Mouse (Mus musculus) forebrain, embryonic 11.5 days (tissue): ENCODE results near the gene N4bp2l2. TPM values are rescaled to one million over a fixed set of nuclear protein-coding genes. Genes with fewer than 3 reads are reported as not detected.
"Not testable (repeated sequence)": the region's sequence is repeated elsewhere in the genome, so short reads cannot be mapped to it uniquely, and the experiment has no call there.

Experiments
- ATAC-seq: fragments of 200-750 bp; cut with Nextera tagmentation; replicated peaks from 2 replicates; pipeline ENCODE4 v1.8.0; 2017; ENCODE audit warnings: moderate TSS enrichment; ENCODE audit not compliant: low FRiP score
- DNase-seq: peaks from one replicate; pipeline ENCODE4 v3.0.0-alpha.2; 2017; ENCODE audit warnings: low spot score
- H3K27ac ChIP-seq: fragments of 300-500 bp; sonication (generic); 2 replicates; pipeline ENCODE4 v1.5.1; 2014; ENCODE audit warnings: low read depth, low read length
- H3K27me3 ChIP-seq: fragments of 300-500 bp; sonication (generic); 2 replicates; pipeline ENCODE4 v1.6.1; 2014; ENCODE audit warnings: mild to moderate bottlenecking, low read length, mixed read lengths; ENCODE audit not compliant: control insufficient read depth, insufficient read depth
- H3K36me3 ChIP-seq: fragments of 300-500 bp; sonication (generic); 2 replicates; pipeline ENCODE4 v1.6.1; 2014; ENCODE audit warnings: mild to moderate bottlenecking, low read length, moderate library complexity, mixed read lengths; ENCODE audit not compliant: control insufficient read depth, insufficient read depth
- H3K4me1 ChIP-seq: fragments of 300-500 bp; sonication (generic); replicated peaks from 2 replicates; pipeline ENCODE4 v1.6.1; 2014; ENCODE audit warnings: low read length, mixed read lengths; ENCODE audit not compliant: control insufficient read depth, insufficient read depth
- H3K4me2 ChIP-seq: fragments of 300-500 bp; sonication (generic); 2 replicates; pipeline ENCODE4 v1.6.1; 2014; ENCODE audit warnings: low read depth, mild to moderate bottlenecking, low read length, moderate library complexity, mixed read lengths; ENCODE audit not compliant: severe bottlenecking
- H3K4me3 ChIP-seq: fragments of 300-500 bp; sonication (generic); 2 replicates; pipeline ENCODE4 v1.5.1; 2014; ENCODE audit warnings: low read depth, low read length
- H3K9ac ChIP-seq: fragments of 300-500 bp; sonication (generic); 2 replicates; pipeline ENCODE4 v1.6.1; 2014; ENCODE audit warnings: low read length
- H3K9me3 ChIP-seq: fragments of 300-500 bp; sonication (generic); 2 replicates; pipeline ENCODE4 v1.6.1; 2016; ENCODE audit warnings: low read length, mixed read lengths; ENCODE audit not compliant: control insufficient read depth
- WGBS: fragments of 180-500 bp; shearing (Covaris S2); extraction: QIAGEN DNeasy Blood & Tissue Kit; methylation state at CpG from one replicate; pipeline ENCODE4 v1.1.7; 2014; 5-methylcytosine and 5-hydroxymethylcytosine counted together
- polyA plus RNA-seq: library from polyadenylated mRNA; unstranded; fragments of >200 nt; fragmentation: Nextera tagmentation; extraction: Ambion mirVana; gene quantifications from 2 replicates; pipeline ENCODE4 v1.2.1, GENCODE M21; 2014

Gene N4bp2l2
- polyA plus RNA-seq, 1 experiment from 2014 or later = 43.8 TPM

DNA sequence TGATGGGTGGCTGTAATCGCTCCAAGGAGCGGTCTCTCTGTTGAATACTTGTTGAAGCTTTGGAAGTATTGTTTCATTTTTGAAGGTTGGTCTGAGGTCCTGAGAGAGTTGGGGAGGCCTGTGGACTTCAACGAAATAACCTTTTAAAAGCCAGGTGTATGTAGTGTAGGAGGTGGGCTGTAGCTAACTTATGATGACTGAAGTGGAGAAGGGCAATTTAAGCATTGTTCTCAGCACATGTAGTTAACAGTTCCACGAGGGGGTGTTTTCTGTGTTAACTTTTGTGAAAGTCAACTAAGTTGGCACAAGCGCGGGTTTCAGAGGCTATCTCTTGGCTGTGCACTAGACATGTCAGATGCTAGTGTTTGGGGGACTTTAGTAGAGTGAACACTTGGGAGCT, 8.9 kb upstream of the N4bp2l2 start:
- peak overlapping the region; percentile 86 for H3K4me3 ChIP-seq
- H3K4me1 ChIP-seq = peaks cover 5% of the 10 kb centered on the region; the same call in 1 of the 2 replicates
- DNase-seq (no peak), ATAC-seq (no peak)
- no peaks in the 10 kb centered on the region for H3K27me3 ChIP-seq
- no peak overlapping the region for H3K27ac ChIP-seq
- peak overlapping the region; percentile 95 for H3K9ac ChIP-seq
- WGBS = 59% methylated on average over 6 of the region's 6 CpGs
- no peaks in the 10 kb centered on the region for H3K36me3 ChIP-seq
- H3K4me2 ChIP-seq = peak overlapping the region; percentile 48
- no peaks in the 10 kb centered on the region for H3K9me3 ChIP-seq

DNA sequence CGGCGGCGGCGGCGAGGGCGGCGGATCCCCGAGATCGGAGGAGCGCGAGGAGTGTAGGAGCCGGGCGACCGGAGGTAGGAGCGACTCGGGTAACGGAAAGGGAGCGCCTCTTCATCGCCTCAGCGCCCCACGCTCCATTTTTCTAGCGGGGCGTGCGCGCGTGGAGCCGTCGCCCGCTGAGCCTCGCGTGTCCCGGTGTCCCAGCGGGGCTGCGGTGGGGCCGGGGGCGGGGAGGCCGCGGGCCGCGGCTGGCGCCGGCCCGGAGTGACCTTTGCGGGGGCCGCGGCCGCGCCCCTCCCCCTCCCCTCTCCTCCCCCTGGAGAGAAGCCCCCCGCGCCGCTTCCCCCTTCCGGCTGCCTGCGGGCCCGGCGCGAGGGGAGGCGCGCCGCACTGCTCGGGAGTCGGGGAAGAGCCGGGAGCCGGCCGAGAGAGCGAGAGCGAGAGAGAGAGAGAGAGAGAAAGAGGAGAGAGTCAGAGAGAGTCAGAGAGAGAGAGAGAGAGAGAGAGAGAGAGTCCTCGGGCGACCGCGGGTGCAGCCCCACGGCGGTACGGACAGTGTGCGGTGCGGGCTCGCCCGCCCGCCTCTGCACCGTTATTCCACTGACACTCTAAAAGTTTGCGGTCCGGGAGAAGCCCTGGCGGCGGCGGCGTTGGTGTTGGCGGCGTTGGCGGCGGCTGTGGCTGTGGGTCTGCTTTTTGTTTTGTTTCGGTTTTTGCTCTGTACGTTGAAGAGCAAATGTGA, 8.1 kb upstream of the N4bp2l2 start:
- Histone ChIP-seq H3K4me3 (peak overlapping the region; percentile 86), H3K4me1 (peaks cover 5% of the 10 kb centered on the region; the same call in 1 of the 2 replicates), H3K9ac (peak overlapping the region; percentile 95), H3K27me3 (no peaks in the 10 kb centered on the region), H3K36me3 (no peaks in the 10 kb centered on the region), H3K9me3 (no peaks in the 10 kb centered on the region), H3K27ac (peak overlapping the region; percentile 88), H3K4me2 (peak overlapping the region; percentile 48)
- DNase-seq (no peak), ATAC-seq (peak; percentile 76)
- WGBS = 0% methylated on average over 63 of the region's 91 CpGs

DNA sequence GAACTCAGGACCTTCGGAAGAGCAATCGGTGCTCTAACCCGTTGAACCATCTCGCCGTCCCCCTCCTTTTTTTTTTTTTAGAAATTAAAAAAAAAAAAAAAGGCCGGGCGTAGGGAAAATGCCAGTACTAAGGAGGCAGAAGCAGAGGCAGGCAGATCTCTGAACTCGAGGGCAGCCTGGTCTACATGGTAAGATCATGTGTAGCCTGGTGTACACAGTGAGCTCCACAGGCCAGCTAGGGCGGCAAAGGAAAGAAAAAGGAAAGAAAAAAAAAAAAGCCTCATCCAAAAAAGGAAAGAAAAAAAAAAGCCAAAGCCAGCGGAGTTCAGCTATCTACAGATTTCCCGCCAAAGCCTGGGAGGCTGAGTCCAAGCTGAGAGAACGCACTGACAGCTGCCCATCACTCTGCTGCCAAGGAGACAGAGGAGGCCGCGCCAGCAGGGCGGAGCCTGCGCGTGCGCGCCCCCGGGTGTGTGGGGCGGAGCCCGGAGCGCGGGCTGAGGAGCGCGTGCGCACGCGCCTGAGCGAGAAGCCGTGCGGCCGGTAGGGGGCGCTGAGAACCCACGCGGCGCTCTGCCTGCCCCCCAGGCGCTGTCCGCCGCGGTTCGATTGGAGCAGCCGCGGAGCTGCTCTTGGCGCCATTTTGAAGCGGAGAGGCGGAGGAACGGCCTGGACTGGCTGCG, 7.3 kb upstream of the N4bp2l2 start, which contains the start of gene Pds5b:
Pds5b (plus strand) TSS at position 587 of the 683 bp plus-strand sequence.
- no peaks in the 10 kb centered on the region for H3K9me3 ChIP-seq
- ATAC-seq (peak; percentile 96), DNase-seq (peak; percentile 98)
- H3K36me3 ChIP-seq = no peaks in the 10 kb centered on the region
- H3K27me3 ChIP-seq = no peaks in the 10 kb centered on the region
- H3K9ac ChIP-seq = peak within 1 kb of the TSS; percentile 95
- H3K4me2 ChIP-seq = peak within 1 kb of the TSS; percentile 48
- 14% methylated on average over 44 of the region's 49 CpGs for WGBS
- peak within 1 kb of the TSS; percentile 86 for H3K4me3 ChIP-seq
- peaks cover 5% of the 10 kb centered on the region; the same call in 1 of the 2 replicates for H3K4me1 ChIP-seq
- H3K27ac ChIP-seq = peak within 1 kb of the TSS; percentile 88

GRCm38 (mm10) chr5:150672343-150672742, 6.4 kb upstream of the N4bp2l2 start:
- Histone ChIP-seq H3K27ac (no peak overlapping the region), H3K4me3 (no peak overlapping the region), H3K27me3 (no peaks in the 10 kb centered on the region), H3K4me1 (peaks cover 5% of the 10 kb centered on the region; the same call in 1 of the 2 replicates), H3K9me3 (no peaks in the 10 kb centered on the region), H3K36me3 (no peaks in the 10 kb centered on the region), H3K9ac (no peak overlapping the region), H3K4me2 (no peak overlapping the region)
- ATAC-seq = no peak
- 93% methylated on average over 7 of the region's 7 CpGs for WGBS
- no peak for DNase-seq

- no peaks in the 10 kb centered on the region for H3K27me3 ChIP-seq
- H3K4me1 ChIP-seq = no peaks in the 10 kb centered on the region
- no peak overlapping the region for H3K4me3 ChIP-seq
- H3K9ac ChIP-seq = no peak overlapping the region
- H3K27ac ChIP-seq = no peak overlapping the region
- ATAC-seq (no peak), DNase-seq (no peak)
- 60% methylated on average over 4 of the region's 4 CpGs for WGBS
- no peak overlapping the region for H3K4me2 ChIP-seq
- no peaks in the 10 kb centered on the region for H3K9me3 ChIP-seq
- H3K36me3 ChIP-seq = no peaks in the 10 kb centered on the region
Measured at GRCm38 (mm10) chr5:150668731-150669130, 2.7 kb upstream of the N4bp2l2 start.

DNA sequence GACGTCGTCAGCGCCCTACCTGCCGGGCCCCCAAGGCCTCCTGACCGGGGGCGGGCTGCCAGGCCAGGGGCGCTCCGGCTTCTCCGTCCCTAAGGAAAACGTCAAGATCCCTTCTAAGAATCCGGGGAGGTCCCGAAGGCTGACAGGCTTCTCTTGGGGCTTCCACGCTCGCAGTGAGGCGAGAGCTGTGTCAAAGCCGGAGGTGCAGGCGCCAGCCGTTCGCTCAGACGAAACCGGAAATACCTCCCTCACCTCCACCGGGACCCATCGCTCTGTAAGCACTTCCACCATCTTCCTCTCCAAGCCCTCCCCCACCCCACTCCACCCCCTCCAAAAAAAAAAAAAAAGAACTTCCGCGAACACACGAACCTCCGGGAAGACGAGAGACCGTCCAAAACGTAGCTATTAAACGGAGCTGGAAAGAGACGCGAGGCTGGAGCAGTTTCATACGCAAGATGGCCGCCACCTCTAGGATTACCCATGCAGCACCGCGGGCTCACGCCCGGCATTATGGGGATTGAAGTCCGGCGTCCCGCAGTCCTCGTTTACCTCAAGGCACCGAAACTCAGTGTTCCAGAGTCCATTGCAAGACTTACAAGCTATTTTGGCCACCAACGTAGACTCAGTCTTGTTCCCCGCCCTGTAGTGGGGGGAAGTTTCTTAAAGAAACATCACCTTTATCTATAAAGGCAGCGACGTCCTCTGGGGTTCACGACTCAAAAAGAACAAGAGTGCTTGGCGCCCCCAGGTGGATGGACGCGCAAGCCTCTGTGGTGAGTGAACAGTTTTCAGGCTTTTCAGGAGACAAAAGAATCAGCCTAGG, 640 bp downstream of the N4bp2l2 start:
- Histone ChIP-seq H3K9ac (peak overlapping the region; percentile 88), H3K4me2 (peak overlapping the region; percentile 75), H3K4me1 (no peaks in the 10 kb centered on the region), H3K9me3 (no peaks in the 10 kb centered on the region), H3K4me3 (peak overlapping the region; percentile 95), H3K27ac (peak overlapping the region; percentile 84), H3K27me3 (no peaks in the 10 kb centered on the region), H3K36me3 (peaks cover 7% of the 10 kb centered on the region; the same call in 1 of the 2 replicates)
- ATAC-seq (peak; percentile 98), DNase-seq (peak; percentile 94)
- under 1% methylated on average over 52 of the region's 52 CpGs for whole genome bisulfite sequencing

DNA sequence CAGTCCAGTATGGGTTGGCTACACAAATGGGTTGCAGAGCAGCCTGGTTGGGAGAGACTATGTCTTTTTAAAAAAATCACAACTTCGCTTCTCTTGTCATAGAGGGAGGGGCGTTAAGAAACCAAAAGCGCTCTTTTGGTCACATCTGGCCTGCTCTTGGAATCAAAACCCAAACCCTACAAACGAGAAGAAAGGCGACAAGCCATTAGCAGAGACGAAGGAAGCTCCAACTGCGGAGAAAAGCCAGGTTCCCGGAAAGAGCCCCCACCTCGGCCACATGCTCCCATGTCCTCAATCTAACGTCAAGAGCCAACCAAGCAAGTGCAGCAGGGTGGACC, 1.2 kb downstream of the N4bp2l2 start:
- 4% methylated on average over 10 of the region's 10 CpGs for WGBS
- DNase-seq = no peak
- no peaks in the 10 kb centered on the region for H3K27me3 ChIP-seq
- peak overlapping the region; percentile 75 for H3K4me2 ChIP-seq
- no peaks in the 10 kb centered on the region for H3K9me3 ChIP-seq
- peak overlapping the region; percentile 95 for H3K4me3 ChIP-seq
- ATAC-seq = no peak
- H3K9ac ChIP-seq = peak overlapping the region; percentile 88
- H3K27ac ChIP-seq = peak overlapping the region; percentile 84
- H3K4me1 ChIP-seq = no peaks in the 10 kb centered on the region
- peaks cover 7% of the 10 kb centered on the region; the same call in 1 of the 2 replicates for H3K36me3 ChIP-seq

GRCm38 (mm10) chr5:150663926-150664325, 2.1 kb downstream of the N4bp2l2 start:
- not testable (repeated sequence) for H3K36me3 ChIP-seq, H3K4me3 ChIP-seq, H3K27me3 ChIP-seq, H3K4me2 ChIP-seq, H3K9me3 ChIP-seq, H3K27ac ChIP-seq, H3K4me1 ChIP-seq, ATAC-seq, H3K9ac ChIP-seq, DNase-seq
- 93% methylated on average over 7 of the region's 7 CpGs for WGBS
